In genomic region chr9:14870377-14870776, GRCm38 (mm10) we compare ENCODE assay signal across 24 mouse cellular contexts. TPM values are rescaled to one million over a fixed set of nuclear protein-coding genes. Genes with fewer than 3 reads are reported as not detected.
DNase-seq lines count a peak whose midpoint lies in the region; ATAC-seq and TF ChIP-seq lines count a peak whose summit lies in the region.
"Had no signal": no experiment of that assay in that cellular context is flagged by ENCODE, and none has a peak within 500 bp of the region (broad histone marks: within the 10 kb centered on the region; RNA-seq: fewer than 3 reads in every experiment).

No protein-coding gene starts in this region.

- no peak overlapping the region for H3K4me3 ChIP-seq in forebrain, postnatal 0 days (ENCODE audit: low read depth, low read length)
- H3K4me3 ChIP-seq in forebrain, embryonic 15.5 days, result no peak overlapping the region
- H3K4me3 ChIP-seq in heart, embryonic 10.5 days, result no peak overlapping the region
- no peak overlapping the region for H3K4me3 ChIP-seq in thymus, adult 2 months (ENCODE audit: control insufficient read depth, insufficient read depth, low read length)
- H3K4me3 ChIP-seq: embryonic facial prominence, embryonic 13.5 days; embryonic facial prominence, embryonic 15.5 days; erythroblast, embryonic 14.5 days; forebrain, embryonic 10.5 days; forebrain, embryonic 13.5 days had no signal

- H3K9me3 ChIP-seq in forebrain, postnatal 0 days (ENCODE audit: low read length), result no peaks in the 10 kb centered on the region
- no peaks in the 10 kb centered on the region for H3K9me3 ChIP-seq in forebrain, embryonic 15.5 days
- no peaks in the 10 kb centered on the region for H3K9me3 ChIP-seq in heart, embryonic 10.5 days
- H3K9me3 ChIP-seq: embryonic facial prominence, embryonic 13.5 days; embryonic facial prominence, embryonic 15.5 days; forebrain, embryonic 10.5 days; forebrain, embryonic 13.5 days had no signal

- H3K4me2 ChIP-seq in forebrain, postnatal 0 days (ENCODE audit: low read depth), result no peak overlapping the region
- H3K4me2 ChIP-seq in forebrain, embryonic 15.5 days (replicated peaks), result no peak overlapping the region
- H3K4me2 ChIP-seq: embryonic facial prominence, embryonic 13.5 days; embryonic facial prominence, embryonic 15.5 days; forebrain, embryonic 13.5 days had no signal

- intact Hi-C loops in heart, postnatal 14 days (cut with DNase I), result no loop called here

- no peaks in the 10 kb centered on the region for H3K27me3 ChIP-seq in forebrain, postnatal 0 days (ENCODE audit: insufficient read depth, low read length)
- no peaks in the 10 kb centered on the region for H3K27me3 ChIP-seq in forebrain, embryonic 15.5 days
- 0 out of 2 replicates have a peak, but pooled peaks cover 5% of the 10 kb centered on the region for H3K27me3 ChIP-seq in heart, embryonic 10.5 days (ENCODE audit: insufficient read depth, poor library complexity, severe bottlenecking)
- no peaks in the 10 kb centered on the region for H3K27me3 ChIP-seq in thymus, adult 2 months (ENCODE audit: control insufficient read depth, insufficient read depth, low read length)
- H3K27me3 ChIP-seq: embryonic facial prominence, embryonic 13.5 days; embryonic facial prominence, embryonic 15.5 days; forebrain, embryonic 13.5 days had no signal

- ATAC-seq in forebrain, postnatal 0 days, result peak; percentile 12; the same call in 1 of the 2 replicates
- no peak for ATAC-seq in forebrain, embryonic 15.5 days (replicated peaks)
- ATAC-seq: forebrain, embryonic 13.5 days had no signal

- WGBS in forebrain, postnatal 0 days, result 83% methylated on average over 2 of the region's 2 CpGs
- WGBS in forebrain, embryonic 15.5 days, result 92% methylated on average over 2 of the region's 2 CpGs
- WGBS in heart, embryonic 10.5 days, result 82% methylated on average over 2 of the region's 2 CpGs
- WGBS in thymus, adult 2 months, result 90% methylated on average over 2 of the region's 2 CpGs

- no peak for TF ChIP-seq CTCF in forebrain, postnatal 0 days (IDR thresholded peaks at IDR 0.05; ENCODE audit: low read depth)
- no peak for TF ChIP-seq CTCF in thymus, adult 2 months (IDR thresholded peaks at IDR 0.05; ENCODE audit: borderline replicate concordance, control insufficient read depth, extremely low read depth, insufficient read depth, low read length, poor library complexity)

- DNase-seq in forebrain, postnatal 0 days, result no peak
- DNase-seq in heart, embryonic 10.5 days (ENCODE audit: low spot score), result peak; percentile 66
- DNase-seq in heart, postnatal 14 days, result no peak
- peak; percentile 2 for DNase-seq in thymus, postnatal 4 days
- DNase-seq in thymus, adult 2 months, result no peak
- DNase-seq: adrenal gland, adult 2 months; adrenal gland, postnatal 10 days; adrenal gland, postnatal 25 days; cerebellum, adult 11 months; cerebellum, adult 18-20 months; cerebellum, adult 8-10 months; cerebellum, adult 9-11 months; embryo, embryonic 11 days had no signal

- H3K9ac ChIP-seq in forebrain, postnatal 0 days, result no peak overlapping the region
- no peak overlapping the region for H3K9ac ChIP-seq in forebrain, embryonic 15.5 days (replicated peaks)
- H3K9ac ChIP-seq: embryonic facial prominence, embryonic 13.5 days; embryonic facial prominence, embryonic 15.5 days; forebrain, embryonic 13.5 days had no signal

- H3K27ac ChIP-seq in forebrain, postnatal 0 days (ENCODE audit: low read depth, low read length), result no peak overlapping the region
- no peak overlapping the region for H3K27ac ChIP-seq in forebrain, embryonic 15.5 days (replicated peaks)
- no peak overlapping the region for H3K27ac ChIP-seq in heart, embryonic 10.5 days
- no peak overlapping the region for H3K27ac ChIP-seq in thymus, adult 2 months (ENCODE audit: control insufficient read depth, insufficient read depth, low read length)
- H3K27ac ChIP-seq: embryonic facial prominence, embryonic 13.5 days; embryonic facial prominence, embryonic 15.5 days; forebrain, embryonic 10.5 days; forebrain, embryonic 13.5 days had no signal

- no peak for TF ChIP-seq POLR2A in thymus, adult 2 months (IDR thresholded peaks at IDR 0.05; ENCODE audit: control insufficient read depth, extremely low read depth, insufficient read depth, low read length, poor library complexity)

- H3K4me1 ChIP-seq in forebrain, postnatal 0 days (ENCODE audit: insufficient read depth), result peaks cover 4% of the 10 kb centered on the region; the same call in 1 of the 2 replicates
- H3K4me1 ChIP-seq in forebrain, embryonic 15.5 days, result peaks cover 8% of the 10 kb centered on the region
- H3K4me1 ChIP-seq in heart, embryonic 10.5 days, result peaks cover 13% of the 10 kb centered on the region; the same call in 1 of the 2 replicates
- H3K4me1 ChIP-seq in thymus, adult 2 months (replicated peaks; ENCODE audit: control insufficient read depth, insufficient read depth, low read length), result no peaks in the 10 kb centered on the region; the same call in 1 of the 2 replicates

- H3K36me3 ChIP-seq in forebrain, postnatal 0 days (ENCODE audit: insufficient read depth), result no peaks in the 10 kb centered on the region
- no peaks in the 10 kb centered on the region for H3K36me3 ChIP-seq in forebrain, embryonic 15.5 days
- no peaks in the 10 kb centered on the region for H3K36me3 ChIP-seq in heart, embryonic 10.5 days
- H3K36me3 ChIP-seq in thymus, adult 2 months (ENCODE audit: control insufficient read depth, insufficient read depth, low read length), result no peaks in the 10 kb centered on the region
- H3K36me3 ChIP-seq: embryonic facial prominence, embryonic 13.5 days; embryonic facial prominence, embryonic 15.5 days; forebrain, embryonic 10.5 days had no signal

RNA-seq across cellular contexts. Expression of gene Gpr83, which starts 10.4 kb away (rescaled TPM):
- total RNA-seq in forebrain, postnatal 0 days (2014; rRNA removed), result 1.8 and 4.0 TPM in 2 replicates
- polyA plus RNA-seq in forebrain, postnatal 0 days (2015; fragmentation: Nextera tagmentation; extraction: Ambion mirVana), result 2.6 and 2.7 TPM in 2 replicates
- 1.1 and 1.3 TPM in 2 replicates for polyA plus RNA-seq in forebrain, embryonic 15.5 days (2015; fragmentation: Nextera tagmentation; extraction: Ambion mirVana)
- not detected in 2 replicates for polyA plus RNA-seq in heart, embryonic 10.5 days (2016; fragmentation: Nextera tagmentation; extraction: Ambion mirVana)
- total RNA-seq in heart, postnatal 14 days (2021), result under 1 TPM in 1 of 2 experiments, not detected in 1; 0.07 TPM
- polyA plus RNA-seq in thymus, adult 2 months (2012; rRNA removed), result 10.0 and 10.9 TPM in 2 replicates
- total RNA-seq: adrenal gland, adult 2 months; adrenal gland, postnatal 25 days; common myeloid progenitor, adult 5-6 weeks had no signal
- polyA plus RNA-seq: C2C12; erythroblast, embryonic 14.5 days had no signal

RNA-seq across cellular contexts. Expression of gene Izumo1r, which starts 33.4 kb away (rescaled TPM):
- total RNA-seq in forebrain, postnatal 0 days (2014; rRNA removed), result not detected in 2 replicates
- polyA plus RNA-seq in forebrain, postnatal 0 days (2015; fragmentation: Nextera tagmentation; extraction: Ambion mirVana), result not detected in 2 replicates
- not detected in 2 replicates for polyA plus RNA-seq in forebrain, embryonic 15.5 days (2015; fragmentation: Nextera tagmentation; extraction: Ambion mirVana)
- polyA plus RNA-seq in heart, embryonic 10.5 days (2016; fragmentation: Nextera tagmentation; extraction: Ambion mirVana), result 0.10 TPM in 1 of 2 replicates, not detected in the other
- under 1 TPM in 1 of 2 experiments, not detected in 1; 0.39 TPM for total RNA-seq in heart, postnatal 14 days (2021)
- 66.3 and 70.8 TPM in 2 replicates for polyA plus RNA-seq in thymus, adult 2 months (2012; rRNA removed)
- total RNA-seq: adrenal gland, adult 2 months; adrenal gland, postnatal 25 days; adrenal gland, postnatal 4 days; common myeloid progenitor, adult 5-6 weeks; MEL had no signal
- polyA plus RNA-seq: brain, embryonic 14.5 days; C2C12; erythroblast, embryonic 14.5 days; forebrain, embryonic 10.5 days; forebrain, embryonic 13.5 days had no signal

Comparison
In these comparisons a context has a peak if more than half of its experiments do, and no peak if none do; other contexts are left out.
1. DNase-seq: peak in heart, embryonic 10.5 days (single experiment) and thymus, postnatal 4 days (single experiment); none in forebrain, postnatal 0 days (single experiment), heart, postnatal 14 days (0 of 2) and thymus, adult 2 months (single experiment).
2. RNA of gene Izumo1r, which starts 33.4 kb away (polyA plus RNA-seq): 66.3 to 70.8 TPM in thymus, adult 2 months; 0.10 TPM in heart, embryonic 10.5 days, not detected in forebrain, postnatal 0 days and not detected in forebrain, embryonic 15.5 days; every median in the first group is over 10 times any median in the second.